Mouse (Mus musculus) bone marrow, adult 2 months (tissue): ENCODE results near the gene Ankrd63. TPM values are rescaled to one million over a fixed set of nuclear protein-coding genes. Genes with fewer than 3 reads are reported as not detected.

Experiments used
- H3K27ac ChIP-seq: fragments of 200-500 bp; 2 replicates; pipeline ENCODE4 v1.5.1; 2012; ENCODE audit warnings: low read depth, mild to moderate bottlenecking, control low read depth, inconsistent platforms, low read length; ENCODE audit not compliant: control insufficient read depth, poor library complexity, insufficient read depth
- H3K4me1 ChIP-seq: fragments of 200-500 bp; 2 replicates; pipeline ENCODE4 v1.6.1; 2011; ENCODE audit warnings: low read length; ENCODE audit not compliant: control insufficient read depth, insufficient read depth
- H3K4me3 ChIP-seq: fragments of 200-500 bp; replicated peaks from 2 replicates; pipeline ENCODE3; 2011; ENCODE audit warnings: mild to moderate bottlenecking, low read depth, low read length, control low read depth; ENCODE audit not compliant: control insufficient read depth
- CTCF ChIP-seq: fragments of 200-500 bp; IDR thresholded peaks from 2 replicates; pipeline ENCODE4 v1.5.1; 2011; ENCODE audit warnings: low read length, control low read depth; ENCODE audit not compliant: control insufficient read depth, insufficient read depth
- POLR2A ChIP-seq: fragments of 200-500 bp; IDR thresholded peaks from 2 replicates; pipeline ENCODE4 v1.6.1; 2011; ENCODE audit warnings: low read depth, mild to moderate bottlenecking, control low read depth, low read length, borderline replicate concordance; ENCODE audit not compliant: control insufficient read depth
- WGBS: fragments of 180-500 bp; shearing (Covaris S2); methylation state at CpG from one replicate; pipeline ENCODE4 v1.1.7; 2018; 5-methylcytosine and 5-hydroxymethylcytosine counted together
- polyA plus RNA-seq: library from polyadenylated mRNA; stranded (reverse); fragments of >200 nt; gene quantifications from 2 replicates; pipeline ENCODE4 v1.2.4, GENCODE M21; 2011; ENCODE audit warnings: low replicate concordance; ENCODE audit not compliant: missing spikeins, insufficient read depth, insufficient read length

Gene Ankrd63
- polyA plus RNA-seq, 1 experiment, result 0.92 TPM

DNA sequence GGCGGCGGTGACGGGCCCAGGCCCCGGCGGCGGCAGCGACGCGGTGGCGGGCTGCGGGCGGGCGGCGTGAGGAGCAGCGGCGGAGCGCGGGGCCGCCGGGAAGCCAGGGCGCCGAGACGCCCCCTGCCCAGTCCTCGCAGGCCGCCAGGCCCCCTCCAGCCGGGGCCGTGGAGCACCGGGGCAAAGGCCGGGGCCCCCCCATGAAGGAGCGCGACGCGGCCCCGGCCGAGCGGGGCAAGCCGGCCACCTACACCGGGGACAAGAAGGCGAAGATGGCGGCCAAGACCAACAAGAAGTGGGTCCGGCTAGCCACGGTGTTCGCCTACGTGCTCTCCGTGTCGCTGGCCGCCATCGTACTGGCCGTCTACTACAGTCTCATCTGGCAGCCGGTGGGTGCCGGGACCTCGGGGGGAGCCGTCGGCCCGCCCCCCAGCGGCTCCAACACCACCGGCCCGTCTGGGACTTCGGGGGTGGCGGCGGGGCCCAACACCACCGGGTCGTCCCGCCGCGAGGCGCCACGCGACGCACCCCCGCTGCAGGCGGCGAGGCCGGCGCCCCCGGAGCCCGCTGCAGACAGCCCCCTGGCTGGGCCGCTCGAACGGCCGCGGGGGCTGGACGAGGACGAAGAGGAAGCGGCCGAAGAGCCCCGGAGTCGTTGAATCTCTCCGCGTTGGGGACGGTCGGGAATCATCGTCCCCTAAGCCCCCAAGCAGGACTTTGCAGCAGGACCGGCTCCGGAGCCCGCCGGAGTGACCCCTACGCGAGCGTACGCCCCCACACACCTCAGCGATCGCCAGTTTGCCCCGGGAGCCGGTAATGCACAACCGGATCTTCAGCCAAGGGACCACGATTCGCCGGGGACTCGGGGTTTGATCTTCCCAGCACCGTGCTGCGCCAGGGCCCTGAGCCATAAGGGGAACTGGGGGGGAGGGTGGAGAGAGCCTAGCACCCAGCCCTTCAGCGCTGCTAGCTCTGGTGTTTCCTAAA is 42.4 kb upstream of the Ankrd63 start:
- Histone ChIP-seq H3K27ac (peak overlapping the region; percentile 46), H3K4me3 (peak overlapping the region; percentile 95), H3K4me1 (no peaks in the 10 kb centered on the region; the same call in none of the 2 replicates)
- 3% methylated on average over 113 of the region's 113 CpGs for WGBS
- no peak for TF ChIP-seq CTCF
- peak; percentile 10; the same call in 1 of the 2 replicates for TF ChIP-seq POLR2A

- peak within 1 kb of the TSS; percentile 46 for H3K27ac ChIP-seq
- no peaks in the 10 kb centered on the region; the same call in none of the 2 replicates for H3K4me1 ChIP-seq
- WGBS, result 10% methylated on average over 57 of the region's 57 CpGs
- TF ChIP-seq CTCF, result no peak
- peak; percentile 49; the same call in 1 of the 2 replicates for TF ChIP-seq POLR2A
- H3K4me3 ChIP-seq, result peak within 1 kb of the TSS; percentile 95
Observed at GRCm38 (mm10) chr2:118745232-118745884, 41.6 kb upstream of the Ankrd63 start, which contains the start of gene Inafm2. TSS of gene Inafm2 (plus strand) at chr2:118745758.

DNA sequence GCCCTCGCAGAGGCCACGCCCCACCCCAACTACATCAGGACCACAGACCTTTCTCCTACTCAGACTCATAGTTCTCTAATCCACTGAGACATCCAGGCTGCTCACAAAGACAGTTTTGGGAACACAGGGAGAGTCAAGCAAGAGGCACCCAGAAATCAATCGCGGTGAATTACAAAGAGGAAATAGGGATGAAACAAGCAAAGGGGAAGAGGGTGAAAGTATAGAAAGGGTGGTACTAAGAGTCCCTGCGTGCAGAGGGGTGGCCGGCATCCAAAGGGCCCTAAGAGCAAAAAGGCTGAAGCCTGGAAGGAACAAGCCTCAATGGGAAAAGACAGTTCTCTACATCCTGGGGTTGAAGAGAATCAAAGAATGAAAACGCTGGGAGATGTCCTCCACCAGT is 40.9 kb upstream of the Ankrd63 start:
- TF ChIP-seq POLR2A (no peak), CTCF (no peak)
- Histone ChIP-seq H3K27ac (no peak overlapping the region), H3K4me1 (no peaks in the 10 kb centered on the region; the same call in none of the 2 replicates), H3K4me3 (no peak overlapping the region)
- 17% methylated on average over 7 of the region's 7 CpGs for WGBS

GRCm38 (mm10) chr2:118743261-118743943 is 39.6 kb upstream of the Ankrd63 start:
- WGBS, result 23% methylated on average over 8 of the region's 8 CpGs
- H3K27ac ChIP-seq, result no peak overlapping the region
- H3K4me3 ChIP-seq, result no peak overlapping the region
- H3K4me1 ChIP-seq, result no peaks in the 10 kb centered on the region; the same call in none of the 2 replicates
- TF ChIP-seq CTCF, result peak; percentile 38; the same call in 1 of the 2 replicates
- TF ChIP-seq POLR2A, result no peak

- TF ChIP-seq CTCF (no peak), POLR2A (no peak)
- WGBS, result 68% methylated on average over 9 of the region's 9 CpGs
- H3K27ac ChIP-seq, result no peak overlapping the region
Observed at GRCm38 (mm10) chr2:118741183-118741582, 37.4 kb upstream of the Ankrd63 start.

DNA sequence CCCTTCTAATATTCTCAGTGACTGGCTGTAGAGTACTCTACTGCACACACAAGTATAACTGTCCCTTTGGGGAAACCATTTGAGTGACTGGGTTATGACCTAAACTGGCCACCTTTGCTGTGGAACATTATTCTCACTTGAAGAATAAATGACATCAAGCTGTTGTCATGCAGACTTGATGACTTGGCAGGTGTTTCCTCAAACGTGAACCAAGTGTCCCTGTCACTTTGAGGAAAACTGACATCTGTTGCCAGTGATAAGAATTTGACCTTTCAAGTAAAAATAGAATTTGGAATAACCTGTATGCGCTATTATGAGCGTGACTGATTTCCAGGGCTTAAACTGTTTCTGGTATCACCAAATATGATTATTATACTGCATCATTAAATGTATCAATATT is 36.6 kb upstream of the Ankrd63 start:
- no peak for TF ChIP-seq CTCF
- TF ChIP-seq POLR2A, result no peak

More at GRCm38 (mm10) chr2:118741183-118741582, 37.4 kb upstream of the Ankrd63 start:
- Histone ChIP-seq H3K4me1 (no peaks in the 10 kb centered on the region; the same call in none of the 2 replicates), H3K4me3 (no peak overlapping the region)

GRCm38 (mm10) chr2:118733341-118733740 is 29.6 kb upstream of the Ankrd63 start:
- 83% methylated on average over 5 of the region's 5 CpGs for WGBS
- Histone ChIP-seq H3K4me3 (no peak overlapping the region), H3K4me1 (peaks cover 4% of the 10 kb centered on the region; the same call in 1 of the 2 replicates), H3K27ac (no peak overlapping the region)
- TF ChIP-seq POLR2A (no peak), CTCF (no peak)

More for the DNA sequence above, 36.6 kb upstream of the Ankrd63 start:
- Histone ChIP-seq H3K4me3 (no peak overlapping the region), H3K4me1 (no peaks in the 10 kb centered on the region; the same call in none of the 2 replicates), H3K27ac (no peak overlapping the region)
- 39% methylated on average over 3 of the region's 3 CpGs for WGBS
